Mouse (Mus musculus): ENCODE results near the gene Tbc1d32. TPM values are rescaled to one million over a fixed set of nuclear protein-coding genes. Genes with fewer than 3 reads are reported as not detected.

Tbc1d32 gene
- polyA plus RNA-seq, 1 experiment from 2014 or later: 2.6 TPM

DNA sequence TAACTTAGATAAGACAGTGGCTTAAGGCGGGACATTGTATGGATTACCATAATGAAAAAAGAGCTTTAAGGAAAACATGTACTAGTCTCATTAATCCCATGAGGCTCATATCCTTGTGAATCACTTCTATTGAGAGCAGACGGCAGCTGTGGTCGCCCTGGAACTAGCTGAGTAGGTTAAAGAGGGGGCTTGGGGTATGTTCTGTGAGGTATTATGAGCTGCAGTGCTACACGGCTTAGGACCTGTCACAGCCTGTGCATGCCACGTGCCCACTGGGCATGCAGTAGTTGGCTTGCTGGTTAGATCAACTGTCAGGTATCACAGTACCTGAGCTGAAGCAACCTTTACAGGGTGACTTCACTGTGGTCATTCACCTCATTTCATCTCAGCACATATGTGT lies 133.9 kb downstream of the Tbc1d32 start:
- no peak overlapping the region for H3K4me2 ChIP-seq (ENCODE audit: low read length)
- H3K36me3 ChIP-seq (ENCODE audit: control insufficient read depth, insufficient read depth, low read length): no peaks in the 10 kb centered on the region
- H3K4me3 ChIP-seq (ENCODE audit: low read length): no peak overlapping the region
- H3K4me1 ChIP-seq (ENCODE audit: control insufficient read depth, insufficient read depth, low read depth, low read length): no peaks in the 10 kb centered on the region
- H3K9ac ChIP-seq (ENCODE audit: low read depth, low read length): no peak overlapping the region
- no peaks in the 10 kb centered on the region for H3K27me3 ChIP-seq (replicated peaks; ENCODE audit: control insufficient read depth, insufficient read depth, low read length)
- 78% methylated on average over 5 of the region's 5 CpGs for WGBS
- H3K9me3 ChIP-seq (ENCODE audit: control insufficient read depth, low read length): no peaks in the 10 kb centered on the region
- no peak overlapping the region for H3K27ac ChIP-seq (ENCODE audit: low read depth, low read length)
- ATAC-seq: no peak

DNA sequence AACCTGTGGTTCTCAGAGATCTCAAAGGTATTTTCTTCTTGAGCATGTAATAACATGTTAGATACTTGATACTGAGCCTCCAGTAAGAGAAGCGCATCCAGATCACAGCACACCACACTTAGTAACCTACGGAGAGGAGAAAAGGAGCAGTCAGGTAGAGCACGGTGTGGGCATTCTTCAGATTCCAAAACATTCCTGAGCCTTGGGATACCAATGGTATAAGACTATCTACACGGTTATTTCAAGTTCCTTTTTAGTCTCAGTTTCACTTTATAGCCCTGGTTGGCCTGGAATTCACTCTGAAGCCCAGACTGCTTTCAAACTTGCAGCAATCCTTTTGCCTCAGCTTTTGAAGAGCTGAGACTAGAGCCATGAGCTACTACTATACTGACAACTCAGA lies 138.8 kb downstream of the Tbc1d32 start:
- no peak overlapping the region for H3K9ac ChIP-seq (ENCODE audit: low read depth, low read length)
- no peak overlapping the region for H3K4me2 ChIP-seq (ENCODE audit: low read length)
- no peak overlapping the region for H3K4me3 ChIP-seq (ENCODE audit: low read length)
- no peaks in the 10 kb centered on the region for H3K4me1 ChIP-seq (ENCODE audit: control insufficient read depth, insufficient read depth, low read depth, low read length)
- H3K9me3 ChIP-seq (ENCODE audit: control insufficient read depth, low read length): no peaks in the 10 kb centered on the region
- no peaks in the 10 kb centered on the region for H3K36me3 ChIP-seq (ENCODE audit: control insufficient read depth, insufficient read depth, low read length)
- no peak for ATAC-seq
- no peaks in the 10 kb centered on the region for H3K27me3 ChIP-seq (replicated peaks; ENCODE audit: control insufficient read depth, insufficient read depth, low read length)
- H3K27ac ChIP-seq (ENCODE audit: low read depth, low read length): no peak overlapping the region
- 87% methylated on average over 4 of the region's 4 CpGs for WGBS

DNA sequence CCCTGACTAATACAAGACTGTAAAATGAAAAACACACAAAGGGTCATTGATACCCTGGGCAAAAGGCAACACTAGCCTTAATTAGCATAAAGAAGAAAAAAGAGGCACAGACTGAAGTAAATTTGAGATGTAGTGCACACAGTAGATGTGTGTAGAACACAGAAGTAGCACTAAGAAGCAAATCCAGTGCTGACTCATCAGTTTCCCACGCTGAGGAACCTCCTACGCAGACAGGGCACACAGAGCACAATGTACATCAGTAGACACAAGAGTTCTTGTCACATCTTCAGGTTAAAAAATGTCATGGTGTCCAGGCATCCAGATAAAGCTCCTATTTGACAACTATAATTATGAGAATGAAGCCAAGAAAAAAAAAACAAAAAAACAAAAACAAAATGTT lies 165.7 kb downstream of the Tbc1d32 start:
- H3K4me2 ChIP-seq (ENCODE audit: low read length): no peak overlapping the region
- H3K27me3 ChIP-seq (replicated peaks; ENCODE audit: control insufficient read depth, insufficient read depth, low read length): no peaks in the 10 kb centered on the region
- no peak overlapping the region for H3K4me3 ChIP-seq (ENCODE audit: low read length)
- H3K27ac ChIP-seq (ENCODE audit: low read depth, low read length): no peak overlapping the region
- H3K9ac ChIP-seq (ENCODE audit: low read depth, low read length): no peak overlapping the region
- no peak for ATAC-seq
- WGBS: 90% methylated on average over 2 of the region's 2 CpGs
- H3K36me3 ChIP-seq (ENCODE audit: control insufficient read depth, insufficient read depth, low read length): no peaks in the 10 kb centered on the region
- no peaks in the 10 kb centered on the region for H3K4me1 ChIP-seq (ENCODE audit: control insufficient read depth, insufficient read depth, low read depth, low read length)
- no peaks in the 10 kb centered on the region for H3K9me3 ChIP-seq (ENCODE audit: control insufficient read depth, low read length)

DNA sequence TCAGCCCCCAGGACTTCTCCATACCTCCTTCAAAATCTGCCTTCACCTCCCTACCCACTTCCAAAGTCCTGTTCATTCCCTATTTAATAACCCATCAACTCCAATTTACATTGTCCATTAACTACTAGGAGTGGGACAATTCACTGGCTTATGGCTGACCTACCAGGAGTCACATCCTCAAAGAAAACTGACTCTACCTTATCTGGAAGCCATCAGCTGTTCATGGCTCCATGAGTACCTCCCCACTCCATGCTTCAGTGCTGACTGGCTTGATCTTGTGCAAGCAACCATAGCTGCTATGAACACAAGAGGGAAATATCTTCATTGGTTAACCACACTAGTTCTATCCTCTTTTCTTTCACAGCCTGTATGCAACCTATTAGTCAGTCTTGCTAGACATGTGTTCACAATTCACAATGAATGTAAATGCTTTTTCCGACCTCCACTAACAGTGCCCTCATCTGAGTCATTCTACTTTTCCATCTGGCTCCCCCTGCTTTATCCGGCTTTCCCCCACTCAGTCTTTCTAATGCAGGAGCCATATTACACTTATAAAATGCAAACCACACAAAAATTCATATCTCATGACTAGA lies 167.2 kb downstream of the Tbc1d32 start:
- H3K27ac ChIP-seq (ENCODE audit: low read depth, low read length): no peak overlapping the region
- 85% methylated on average over 2 of the region's 2 CpGs for WGBS
- H3K27me3 ChIP-seq (replicated peaks; ENCODE audit: control insufficient read depth, insufficient read depth, low read length): no peaks in the 10 kb centered on the region
- no peak overlapping the region for H3K4me2 ChIP-seq (ENCODE audit: low read length)
- no peaks in the 10 kb centered on the region for H3K36me3 ChIP-seq (ENCODE audit: control insufficient read depth, insufficient read depth, low read length)
- no peaks in the 10 kb centered on the region for H3K9me3 ChIP-seq (ENCODE audit: control insufficient read depth, low read length)
- H3K9ac ChIP-seq (ENCODE audit: low read depth, low read length): no peak overlapping the region
- H3K4me3 ChIP-seq (ENCODE audit: low read length): no peak overlapping the region
- no peak for ATAC-seq
- H3K4me1 ChIP-seq (ENCODE audit: control insufficient read depth, insufficient read depth, low read depth, low read length): no peaks in the 10 kb centered on the region

DNA sequence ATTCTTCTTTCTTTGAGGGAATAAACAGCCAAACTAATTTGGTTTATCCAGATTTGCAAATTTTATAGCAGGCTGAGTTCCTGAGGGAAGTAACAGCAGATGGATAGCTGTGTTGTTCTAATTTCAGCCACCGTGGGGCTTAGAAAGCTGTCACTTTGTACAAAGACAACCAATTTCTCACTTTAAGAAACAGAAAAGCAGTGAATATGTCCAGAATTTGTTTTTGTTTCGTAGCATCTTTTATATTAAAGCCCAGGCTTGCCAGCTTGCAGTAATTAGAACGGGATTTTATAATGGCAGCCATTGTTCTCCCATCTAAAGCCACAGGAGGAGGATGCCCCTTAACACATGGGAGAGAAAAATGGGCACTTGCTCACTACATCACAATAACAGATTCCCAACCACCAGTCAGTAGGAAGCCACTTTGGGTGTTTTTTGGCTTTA lies 169.5 kb downstream of the Tbc1d32 start:
- H3K4me3 ChIP-seq (ENCODE audit: low read length): no peak overlapping the region
- 26% methylated on average over 3 of the region's 3 CpGs for WGBS
- peak overlapping the region; percentile 41; the same call in 1 of the 2 replicates for H3K27ac ChIP-seq (ENCODE audit: low read depth, low read length)
- ATAC-seq: peak; percentile 58; the same call in 1 of the 2 replicates
- H3K36me3 ChIP-seq (ENCODE audit: control insufficient read depth, insufficient read depth, low read length): no peaks in the 10 kb centered on the region
- H3K4me1 ChIP-seq (ENCODE audit: control insufficient read depth, insufficient read depth, low read depth, low read length): no peaks in the 10 kb centered on the region
- H3K9ac ChIP-seq (ENCODE audit: low read depth, low read length): no peak overlapping the region
- no peak overlapping the region for H3K4me2 ChIP-seq (ENCODE audit: low read length)
- H3K9me3 ChIP-seq (ENCODE audit: control insufficient read depth, low read length): no peaks in the 10 kb centered on the region
- no peaks in the 10 kb centered on the region for H3K27me3 ChIP-seq (replicated peaks; ENCODE audit: control insufficient read depth, insufficient read depth, low read length)

DNA sequence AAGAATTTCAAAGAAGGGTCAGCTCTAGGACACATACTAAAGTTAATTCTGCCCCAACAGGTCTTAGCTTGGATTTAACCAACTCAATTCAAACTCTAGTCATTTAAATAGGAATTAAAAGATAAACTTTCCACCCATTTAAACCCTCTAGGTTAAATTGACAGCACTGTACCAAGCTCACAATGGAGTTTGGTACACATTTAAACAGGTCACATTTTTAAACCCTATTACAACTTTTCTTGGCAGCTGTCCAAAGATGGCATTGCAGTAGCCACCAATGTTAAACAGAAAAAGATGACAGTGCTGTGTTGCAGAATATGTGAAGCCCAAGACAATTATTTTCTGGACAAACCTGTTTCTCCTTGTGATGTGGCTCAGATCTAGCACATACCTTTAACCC lies 203.1 kb downstream of the Tbc1d32 start:
- Histone ChIP-seq H3K4me1 (ENCODE audit: control insufficient read depth, insufficient read depth, low read depth, low read length) (no peaks in the 10 kb centered on the region), H3K36me3 (ENCODE audit: control insufficient read depth, insufficient read depth, low read length) (no peaks in the 10 kb centered on the region), H3K4me2 (ENCODE audit: low read length) (no peak overlapping the region), H3K4me3 (ENCODE audit: low read length) (no peak overlapping the region), H3K27ac (ENCODE audit: low read depth, low read length) (no peak overlapping the region), H3K27me3 (replicated peaks; ENCODE audit: control insufficient read depth, insufficient read depth, low read length) (no peaks in the 10 kb centered on the region), H3K9me3 (ENCODE audit: control insufficient read depth, low read length) (no peaks in the 10 kb centered on the region), H3K9ac (ENCODE audit: low read depth, low read length) (no peak overlapping the region)
- no peak for ATAC-seq

DNA sequence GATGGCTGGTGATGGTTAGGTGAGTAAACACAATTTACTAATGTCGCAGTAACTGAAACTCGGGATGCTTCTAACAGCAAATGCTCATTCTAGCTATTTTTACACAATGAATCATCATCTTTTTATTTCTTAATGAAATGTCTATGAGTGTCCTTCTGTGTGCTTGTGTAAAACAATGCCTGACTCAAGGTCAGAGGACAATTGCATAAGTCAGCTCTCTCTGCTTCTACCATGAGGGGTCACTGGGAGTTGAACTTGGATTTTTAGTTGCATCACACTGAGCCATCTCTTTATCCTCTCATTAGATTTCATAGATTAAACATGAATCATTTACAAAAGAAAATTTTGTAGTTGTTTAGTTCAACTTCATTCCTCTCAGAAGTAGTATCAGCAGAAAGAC lies 203.9 kb downstream of the Tbc1d32 start:
- Histone ChIP-seq H3K4me3 (ENCODE audit: low read length) (no peak overlapping the region), H3K9me3 (ENCODE audit: control insufficient read depth, low read length) (no peaks in the 10 kb centered on the region), H3K4me2 (ENCODE audit: low read length) (no peak overlapping the region), H3K4me1 (ENCODE audit: control insufficient read depth, insufficient read depth, low read depth, low read length) (no peaks in the 10 kb centered on the region), H3K27me3 (replicated peaks; ENCODE audit: control insufficient read depth, insufficient read depth, low read length) (no peaks in the 10 kb centered on the region), H3K36me3 (ENCODE audit: control insufficient read depth, insufficient read depth, low read length) (no peaks in the 10 kb centered on the region), H3K27ac (ENCODE audit: low read depth, low read length) (no peak overlapping the region), H3K9ac (ENCODE audit: low read depth, low read length) (no peak overlapping the region)
- WGBS: 94% methylated on average over 2 of the region's 2 CpGs
- ATAC-seq: no peak

DNA sequence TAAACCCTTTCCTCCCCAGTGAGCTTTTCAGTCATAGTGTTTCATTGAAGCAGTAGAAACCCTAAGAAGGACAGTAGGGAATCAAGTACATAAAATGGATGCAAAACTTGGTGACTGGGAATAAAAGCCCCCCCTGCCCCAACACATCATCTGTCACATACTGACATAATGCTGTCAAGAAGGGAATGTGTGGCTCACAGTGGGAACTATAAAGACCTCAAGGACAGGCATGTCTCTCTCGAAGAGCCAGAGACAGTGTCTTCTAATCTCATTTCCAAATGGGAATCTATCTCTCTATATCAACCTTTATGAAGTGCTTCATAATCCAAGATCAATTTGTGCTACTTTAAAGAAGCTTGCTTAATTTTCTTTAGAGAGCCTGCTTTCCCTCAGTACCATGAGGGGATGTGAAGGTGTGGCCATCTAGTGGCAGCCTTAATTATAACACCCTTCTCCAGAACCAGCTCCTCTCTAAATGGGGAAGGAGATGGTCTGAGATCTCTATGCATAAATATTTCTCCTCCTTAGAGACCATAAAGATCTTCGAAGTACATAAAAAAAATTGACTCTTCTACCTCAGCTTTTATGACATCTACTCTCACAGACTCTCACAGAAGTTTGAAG lies 248.5 kb downstream of the Tbc1d32 start:
- no peaks in the 10 kb centered on the region for H3K9me3 ChIP-seq (ENCODE audit: control insufficient read depth, low read length)
- no peaks in the 10 kb centered on the region for H3K36me3 ChIP-seq (ENCODE audit: control insufficient read depth, insufficient read depth, low read length)
- no peak overlapping the region for H3K9ac ChIP-seq (ENCODE audit: low read depth, low read length)
- no peaks in the 10 kb centered on the region for H3K27me3 ChIP-seq (replicated peaks; ENCODE audit: control insufficient read depth, insufficient read depth, low read length)
- no peak overlapping the region for H3K4me2 ChIP-seq (ENCODE audit: low read length)
- H3K4me1 ChIP-seq (ENCODE audit: control insufficient read depth, insufficient read depth, low read depth, low read length): no peaks in the 10 kb centered on the region
- no peak overlapping the region for H3K4me3 ChIP-seq (ENCODE audit: low read length)
- whole genome bisulfite sequencing: 25% methylated on average over 2 of the region's 2 CpGs
- no peak overlapping the region for H3K27ac ChIP-seq (ENCODE audit: low read depth, low read length)
- peak; percentile 88 for ATAC-seq

DNA sequence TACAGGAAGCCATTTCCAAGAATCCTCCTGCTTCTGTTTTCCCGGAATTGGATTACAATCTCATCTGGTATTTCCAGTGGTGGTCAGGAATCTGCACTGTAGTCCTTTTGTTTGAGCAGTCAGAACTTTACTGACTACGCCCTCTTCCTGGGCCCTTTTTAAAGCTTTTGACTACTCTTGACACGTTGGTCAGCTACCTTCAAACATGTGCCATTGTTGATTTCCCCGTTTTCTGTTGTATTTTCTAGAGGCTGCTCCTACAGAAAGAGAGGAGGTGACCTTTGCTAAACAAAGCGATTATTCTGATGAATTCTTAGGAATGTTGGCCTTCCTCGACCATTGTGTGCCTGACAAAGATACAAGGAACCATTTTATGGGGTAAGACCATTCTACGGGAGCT lies 250.5 kb downstream of the Tbc1d32 start:
- no peaks in the 10 kb centered on the region for H3K4me1 ChIP-seq (ENCODE audit: control insufficient read depth, insufficient read depth, low read depth, low read length)
- H3K4me2 ChIP-seq (ENCODE audit: low read length): no peak overlapping the region
- no peak overlapping the region for H3K4me3 ChIP-seq (ENCODE audit: low read length)
- H3K27me3 ChIP-seq (replicated peaks; ENCODE audit: control insufficient read depth, insufficient read depth, low read length): no peaks in the 10 kb centered on the region
- no peaks in the 10 kb centered on the region for H3K36me3 ChIP-seq (ENCODE audit: control insufficient read depth, insufficient read depth, low read length)
- H3K9me3 ChIP-seq (ENCODE audit: control insufficient read depth, low read length): no peaks in the 10 kb centered on the region
- WGBS: 71% methylated on average over 7 of the region's 7 CpGs
- H3K27ac ChIP-seq (ENCODE audit: low read depth, low read length): no peak overlapping the region
- no peak overlapping the region for H3K9ac ChIP-seq (ENCODE audit: low read depth, low read length)
- ATAC-seq: no peak
